Mouse (Mus musculus) hindbrain, embryonic 13.5 days (tissue): Measurements from ENCODE around the gene Ociad2. TPM values are rescaled to one million over a fixed set of nuclear protein-coding genes. Genes with fewer than 3 reads are reported as not detected.

Source experiments
- polyA plus RNA-seq: library from polyadenylated mRNA; unstranded; fragments of >200 nt; fragmentation: Nextera tagmentation; extraction: Ambion mirVana; gene quantifications from 2 replicates; pipeline ENCODE4 v1.2.1, GENCODE M21; 2015

Gene Ociad2
- polyA plus RNA-seq, 1 experiment from 2014 or later: 20.2 TPM

Other genes starting within 250 kb of the Ociad2 start
- 45.5 and 47.7 TPM in 2 replicates for gene Fryl, start 84.4 kb downstream of the Ociad2 start, polyA plus RNA-seq
- gene Ociad1, start 48.2 kb downstream of the Ociad2 start, polyA plus RNA-seq: 267 and 284 TPM in 2 replicates
- 0.12 and 0.13 TPM in 2 replicates for gene Cwh43, start 65.0 kb upstream of the Ociad2 start, polyA plus RNA-seq
- 53.0 and 59.4 TPM in 2 replicates for gene Dcun1d4, start 140.0 kb upstream of the Ociad2 start, polyA plus RNA-seq